Mouse (Mus musculus): ENCODE results near the gene Smad3.

Gene Smad3

GRCm38 (mm10) chr9:63664300-63664745, 93.5 kb downstream of the Smad3 start:
- no peak for DNase-seq (ENCODE audit: low spot score in 2 of 2)

DNA sequence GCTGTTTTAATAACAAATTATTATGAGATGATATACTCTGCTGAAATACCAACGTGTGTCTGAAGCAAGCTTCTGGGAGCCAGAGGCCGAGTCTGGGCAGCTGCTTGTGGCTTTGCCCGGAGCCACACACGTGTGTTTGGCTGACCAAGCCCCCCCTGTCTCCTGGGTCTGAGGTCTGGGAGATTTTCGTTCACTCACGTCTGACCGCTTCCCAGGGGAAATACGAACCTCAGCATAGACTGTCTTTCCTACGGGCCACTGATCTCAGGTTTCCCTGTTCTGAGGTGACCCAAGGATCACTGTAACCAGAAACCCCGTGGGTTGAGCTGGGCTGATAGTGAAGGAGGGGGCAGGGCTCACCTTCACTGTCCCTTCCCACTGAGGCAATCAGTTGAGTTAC, 94.6 kb downstream of the Smad3 start:
- DNase-seq (ENCODE audit: low spot score in 2 of 2), result no peak

GRCm38 (mm10) chr9:63662759-63663158, 95.0 kb downstream of the Smad3 start:
- no peak for DNase-seq (ENCODE audit: low spot score in 2 of 2)

GRCm38 (mm10) chr9:63660691-63661090, 97.1 kb downstream of the Smad3 start:
- no peak for DNase-seq (ENCODE audit: low spot score in 2 of 2)

GRCm38 (mm10) chr9:63660061-63660460, 97.7 kb downstream of the Smad3 start:
- no peak for DNase-seq (ENCODE audit: low spot score in 2 of 2)

DNA sequence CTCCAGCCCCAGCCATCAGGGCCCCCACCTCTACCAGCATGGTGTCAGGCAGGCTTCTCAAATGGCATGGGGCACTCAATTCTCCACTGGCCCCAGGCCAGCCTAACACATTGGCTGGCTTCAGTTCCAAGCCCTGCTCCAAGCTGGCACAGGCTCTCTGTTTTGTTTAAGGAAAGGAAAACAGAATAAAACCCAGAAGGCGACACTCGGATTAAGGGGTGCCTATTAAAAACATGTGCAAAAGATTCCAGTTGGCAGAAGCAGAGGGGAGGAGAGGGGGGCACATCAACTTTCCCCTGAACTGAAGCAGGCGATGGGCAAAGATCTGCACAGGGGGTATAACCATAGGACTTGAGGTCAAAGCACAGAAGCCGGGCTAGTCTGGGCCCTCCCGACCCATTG, 98.8 kb downstream of the Smad3 start:
- DNase-seq (ENCODE audit: low spot score in 2 of 2), result no peak

- no peak for DNase-seq (ENCODE audit: low spot score in 2 of 2)
Observed at GRCm38 (mm10) chr9:63658436-63658835, 99.4 kb downstream of the Smad3 start.

- no peak for DNase-seq (ENCODE audit: low spot score in 2 of 2)
Observed at GRCm38 (mm10) chr9:63657167-63657566, 100.6 kb downstream of the Smad3 start.

DNA sequence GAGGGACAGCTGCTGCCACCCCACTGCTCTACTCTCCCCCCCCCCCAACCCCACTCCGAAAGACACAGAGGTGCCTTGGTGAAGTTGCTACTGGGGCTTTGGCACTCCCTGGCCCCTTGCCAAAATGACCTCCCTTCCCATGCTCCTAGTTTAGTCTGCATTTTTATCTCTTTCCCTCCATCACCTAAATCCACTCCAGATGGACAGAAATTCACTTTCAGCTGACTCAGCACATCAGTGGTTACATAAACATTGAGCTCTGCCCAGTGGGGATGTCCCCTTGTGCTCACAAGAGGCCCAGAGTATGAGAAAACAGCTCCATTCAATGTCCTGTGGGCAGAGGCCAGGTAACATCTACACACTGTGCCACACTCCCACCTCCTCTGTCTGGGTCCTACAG, 102.7 kb downstream of the Smad3 start:
- DNase-seq (ENCODE audit: low spot score in 2 of 2), result no peak

- no peak for DNase-seq (ENCODE audit: low spot score in 2 of 2)
Observed at GRCm38 (mm10) chr9:63654575-63654974, 103.2 kb downstream of the Smad3 start.

DNA sequence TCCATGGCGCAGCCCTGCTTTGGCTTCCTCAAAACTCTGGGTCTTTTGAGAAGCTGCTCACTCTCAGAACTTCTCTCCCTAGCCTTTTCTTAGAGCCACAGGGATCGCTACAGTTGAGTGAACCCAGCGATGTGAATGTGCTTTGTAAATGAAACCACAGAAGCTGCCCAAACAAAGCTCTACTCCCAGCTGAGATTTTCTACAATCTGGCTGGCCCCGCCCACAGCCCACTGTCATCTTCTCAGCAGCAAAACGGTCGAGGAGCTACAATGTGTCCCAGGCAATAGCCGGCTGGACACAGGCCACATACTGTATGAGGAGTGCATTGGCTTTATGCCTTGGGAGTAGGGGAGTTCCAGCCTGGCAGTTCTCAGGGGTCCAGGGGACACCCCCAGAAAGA, 104.1 kb downstream of the Smad3 start:
- DNase-seq (ENCODE audit: low spot score in 2 of 2), result no peak

DNA sequence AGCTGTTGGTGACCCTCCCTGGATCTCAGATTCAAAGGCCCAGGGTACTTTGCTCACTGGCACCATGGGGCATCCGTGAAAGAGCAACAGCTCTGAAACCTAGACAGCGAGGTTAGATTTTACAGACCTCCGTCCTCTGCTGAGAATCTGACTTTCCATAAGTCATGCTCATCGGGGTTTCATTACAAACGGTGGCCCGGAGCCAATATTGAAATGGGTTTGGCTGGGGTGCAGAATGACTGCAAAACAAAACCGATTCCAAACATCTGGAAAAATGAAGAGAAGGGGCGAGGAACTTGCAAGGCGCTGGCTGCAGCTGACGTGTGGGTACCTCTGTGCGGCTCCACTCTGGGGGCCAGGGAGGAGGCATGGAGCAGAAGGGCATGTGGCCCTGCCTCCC, 106.2 kb downstream of the Smad3 start:
- peak in 1 of 2 experiments; percentile 44 for DNase-seq (ENCODE audit: low spot score in 2 of 2)

DNA sequence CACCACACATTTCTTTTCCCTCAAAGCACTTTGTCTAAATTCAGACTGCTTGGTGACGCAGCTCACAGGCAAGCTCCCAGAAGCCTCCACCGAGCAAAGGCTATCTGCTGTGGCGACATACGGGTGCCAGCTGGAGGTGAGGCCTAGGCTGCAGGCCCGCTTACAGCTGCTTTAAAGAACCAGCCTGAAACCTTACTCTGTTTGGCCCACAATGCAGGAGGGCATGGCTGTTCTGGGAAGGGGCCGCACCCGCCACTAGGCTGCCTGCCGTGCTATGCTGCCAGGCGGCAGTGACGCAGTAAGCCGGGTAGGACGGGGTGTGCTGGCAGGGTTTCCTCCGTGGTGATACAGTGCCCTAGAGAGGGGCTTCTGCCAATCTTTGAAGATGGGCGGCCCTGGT, 106.9 kb downstream of the Smad3 start:
- no peak for DNase-seq (ENCODE audit: low spot score in 2 of 2)

- no peak for DNase-seq (ENCODE audit: low spot score in 2 of 2)
Observed at GRCm38 (mm10) chr9:63649841-63650545, 107.8 kb downstream of the Smad3 start.

GRCm38 (mm10) chr9:63648520-63648918, 109.3 kb downstream of the Smad3 start:
- DNase-seq (ENCODE audit: low spot score in 2 of 2), result no peak

GRCm38 (mm10) chr9:63647581-63648519, 109.9 kb downstream of the Smad3 start:
- peak in 1 of 2 experiments; percentile 34 for DNase-seq (ENCODE audit: low spot score in 2 of 2)

- no peak for DNase-seq (ENCODE audit: low spot score in 2 of 2)
Observed at GRCm38 (mm10) chr9:63645084-63645483, 112.7 kb downstream of the Smad3 start.

DNA sequence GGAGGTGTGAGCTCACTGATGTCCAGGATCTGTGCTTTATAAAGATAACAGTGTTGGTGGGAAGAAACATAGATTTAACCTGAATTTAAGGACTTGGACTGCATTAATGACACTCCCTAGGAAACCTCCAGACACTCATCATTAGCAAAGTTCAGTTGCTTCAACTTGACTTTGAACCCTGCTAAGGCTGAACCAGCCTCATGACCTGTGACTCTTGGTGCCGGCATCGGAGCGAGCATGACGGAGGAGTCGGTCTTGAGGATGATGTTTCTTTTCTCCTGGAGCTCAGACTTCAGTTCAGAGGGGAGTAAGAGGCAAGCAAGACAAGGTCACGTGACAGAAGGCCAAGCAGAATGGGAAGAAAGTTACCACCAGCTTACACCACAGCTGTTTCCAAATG, 113.8 kb downstream of the Smad3 start:
- DNase-seq (ENCODE audit: low spot score in 2 of 2), result no peak

DNA sequence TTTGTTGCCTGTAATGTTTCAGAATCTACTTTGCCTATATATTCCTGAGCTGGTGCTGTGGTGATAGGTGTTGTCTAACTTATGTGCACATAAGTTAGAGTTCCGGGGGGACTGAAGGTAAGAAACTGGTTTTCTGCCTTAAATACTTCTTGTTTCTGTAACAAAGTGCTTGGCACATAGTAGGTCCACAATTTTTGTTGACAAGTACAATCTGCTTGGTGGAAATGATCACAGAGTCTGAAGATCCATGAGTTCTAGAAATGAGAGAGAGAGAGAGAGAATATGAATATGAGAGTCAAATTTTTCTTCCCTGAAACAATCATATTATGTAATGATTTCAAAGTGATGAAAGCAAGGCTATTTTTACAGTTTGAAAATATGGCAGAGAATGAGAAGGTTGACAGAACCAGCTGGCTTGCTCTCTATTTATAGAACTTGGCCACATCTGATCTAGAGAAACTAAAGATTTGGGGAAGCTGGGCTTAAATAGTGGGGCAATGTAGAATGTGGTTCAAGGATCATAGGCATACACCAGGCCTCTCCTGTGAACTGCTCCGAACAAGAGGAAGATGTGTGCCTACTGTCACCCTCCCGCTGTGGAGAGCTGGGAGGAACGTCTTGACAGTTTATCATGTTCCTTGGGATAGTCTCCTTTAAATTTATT, 115.7 kb downstream of the Smad3 start:
- DNase-seq (ENCODE audit: low spot score in 2 of 2), result no peak

GRCm38 (mm10) chr9:63636113-63636512, 121.7 kb downstream of the Smad3 start:
- DNase-seq (ENCODE audit: low spot score in 2 of 2), result no peak

DNA sequence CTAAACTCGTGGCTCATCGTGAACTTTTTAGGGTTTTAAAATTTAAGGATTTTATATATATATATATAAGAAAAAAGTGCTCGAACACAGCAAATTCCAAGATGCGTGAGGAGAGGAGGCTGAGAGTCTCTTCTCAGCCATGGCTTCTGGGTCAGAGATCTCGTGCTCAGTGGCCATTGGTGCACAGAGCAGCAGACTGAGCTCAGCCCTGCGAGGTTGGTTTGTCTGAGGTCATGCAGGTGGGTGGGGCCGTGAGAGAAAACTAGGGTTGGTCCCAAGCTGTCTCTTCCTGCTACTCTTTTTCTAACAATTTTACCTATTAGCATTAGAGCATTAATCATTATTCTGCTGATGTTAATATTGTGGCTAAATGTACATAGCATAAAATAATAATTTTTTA, 124.5 kb downstream of the Smad3 start:
- DNase-seq (ENCODE audit: low spot score in 2 of 2), result no peak

DNA sequence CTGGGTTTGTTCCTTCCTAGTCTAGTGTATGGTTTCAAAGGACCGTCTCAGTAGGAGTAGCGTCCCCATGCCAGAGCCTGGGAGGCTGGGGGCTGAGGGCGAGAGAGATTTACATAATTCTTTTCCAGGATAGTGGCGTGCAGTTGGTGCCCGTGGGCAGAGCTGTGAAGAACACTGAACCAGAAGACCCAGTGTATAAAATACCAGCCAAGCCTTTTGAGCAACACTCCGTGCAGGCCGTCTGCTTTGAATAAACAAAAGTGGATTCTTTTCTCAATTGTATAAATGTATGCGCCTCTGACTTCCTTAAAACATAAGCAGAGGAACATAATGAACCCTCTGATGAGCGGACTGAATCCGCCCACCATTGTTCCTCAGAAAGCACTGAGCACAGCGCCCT, 124.9 kb downstream of the Smad3 start:
- no peak for DNase-seq (ENCODE audit: low spot score in 2 of 2)
